Mouse (Mus musculus): Measurements from ENCODE around the gene Dupd1.
A peak's percentile ranks its signal among the peaks of the same experiment; 100 is the strongest.

The Dupd1 gene

GRCm38 (mm10) chr14:21722021-21722698 is 7.8 kb upstream of the Dupd1 start:
- DNase-seq (ENCODE audit: low spot score in 2 of 2), result no peak

GRCm38 (mm10) chr14:21720430-21721205 is 6.2 kb upstream of the Dupd1 start:
- no peak for DNase-seq (ENCODE audit: low spot score in 2 of 2)

GRCm38 (mm10) chr14:21719646-21720383 is 5.4 kb upstream of the Dupd1 start:
- DNase-seq (ENCODE audit: low spot score in 2 of 2), result no peak

GRCm38 (mm10) chr14:21711231-21711630 is 3.1 kb downstream of the Dupd1 start:
- no peak for DNase-seq (ENCODE audit: low spot score in 2 of 2)

- no peak for DNase-seq (ENCODE audit: low spot score in 2 of 2)
These were observed 4.8 kb downstream of the Dupd1 start for GRCm38 (mm10) chr14:21709545-21709944.

DNA sequence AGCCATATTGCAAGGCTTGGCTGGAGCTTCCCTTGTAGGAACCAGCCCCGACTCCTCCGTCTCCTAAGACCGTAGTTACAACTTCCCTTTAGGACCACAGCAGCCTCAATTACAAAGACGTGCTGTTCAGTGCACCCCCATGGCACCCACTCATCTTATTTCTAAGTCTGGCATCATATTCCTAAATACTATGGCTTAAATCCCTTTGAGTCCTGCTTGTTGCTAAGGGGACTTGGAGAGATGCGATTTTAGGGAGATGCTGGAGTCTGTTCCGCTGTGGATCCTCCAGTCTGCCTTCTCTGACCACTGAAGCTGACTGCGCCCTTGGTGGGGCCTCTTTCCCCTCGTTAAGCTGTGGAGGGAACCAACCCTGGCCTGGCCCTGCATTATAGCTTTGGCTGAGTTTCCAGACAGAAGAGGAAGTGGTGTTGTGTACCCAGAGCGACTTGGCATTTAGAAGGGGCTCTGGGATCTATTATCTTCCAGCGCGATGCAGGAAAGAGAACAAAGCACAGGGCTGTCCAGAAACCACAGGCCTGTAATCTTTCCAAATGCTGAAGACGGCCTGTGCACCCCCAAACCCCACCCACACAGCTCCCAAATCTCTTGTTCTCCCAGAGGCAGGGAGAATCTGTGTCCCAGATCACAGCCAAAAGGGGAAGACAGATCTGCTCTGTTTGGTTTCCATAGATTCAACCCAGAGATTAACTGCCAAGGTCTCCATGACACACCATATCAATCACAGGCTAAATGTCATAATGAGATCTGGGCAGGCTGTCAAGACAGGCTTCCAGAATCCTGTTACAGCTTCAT is 7.4 kb downstream of the Dupd1 start:
- peak; percentile 49 to 63 for DNase-seq (ENCODE audit: low spot score in 2 of 2)

GRCm38 (mm10) chr14:21705462-21705861 is 8.9 kb downstream of the Dupd1 start:
- DNase-seq (ENCODE audit: low spot score in 2 of 2), result no peak

DNA sequence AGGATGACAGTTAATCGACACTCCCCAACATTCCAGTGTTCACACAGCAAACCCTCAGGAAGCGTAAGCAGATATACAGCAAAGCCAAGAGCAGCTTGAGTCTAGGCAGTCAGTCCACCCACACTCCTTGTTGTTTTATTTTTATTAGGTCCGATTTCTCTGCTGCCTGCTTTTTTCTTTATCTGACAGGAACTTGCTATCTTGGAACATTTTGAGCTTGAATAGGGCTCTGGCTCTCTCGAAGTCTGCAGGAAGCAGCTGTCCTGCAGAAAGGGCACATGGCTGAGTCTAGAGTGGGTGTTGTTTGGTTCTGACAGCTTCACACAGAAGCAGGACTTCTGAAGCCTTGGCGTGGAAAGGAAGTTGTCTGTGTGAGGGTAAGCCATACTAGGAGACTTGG is 11.1 kb downstream of the Dupd1 start:
- DNase-seq (ENCODE audit: low spot score in 2 of 2), result peak; percentile 30 to 72

DNA sequence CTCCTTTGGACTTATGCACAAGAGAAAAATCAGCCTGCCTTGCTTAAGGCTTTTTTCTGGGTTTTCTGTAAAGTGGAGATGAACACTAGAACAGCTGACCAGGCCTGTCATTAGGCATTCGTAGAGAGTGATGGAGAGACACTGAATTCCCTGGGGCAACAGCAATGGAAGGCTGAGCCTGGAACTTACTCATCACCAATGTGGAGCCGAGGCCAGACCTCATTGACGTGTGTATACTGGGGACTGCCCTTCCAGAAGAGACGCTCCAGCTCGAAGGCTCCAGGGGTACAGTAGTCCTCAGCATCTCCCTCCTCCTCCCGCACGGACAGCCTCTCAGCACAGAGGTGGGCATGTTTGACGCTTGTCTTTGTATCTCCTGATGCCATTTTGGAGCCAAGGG is 11.7 kb downstream of the Dupd1 start:
- no peak for DNase-seq (ENCODE audit: low spot score in 2 of 2)

DNA sequence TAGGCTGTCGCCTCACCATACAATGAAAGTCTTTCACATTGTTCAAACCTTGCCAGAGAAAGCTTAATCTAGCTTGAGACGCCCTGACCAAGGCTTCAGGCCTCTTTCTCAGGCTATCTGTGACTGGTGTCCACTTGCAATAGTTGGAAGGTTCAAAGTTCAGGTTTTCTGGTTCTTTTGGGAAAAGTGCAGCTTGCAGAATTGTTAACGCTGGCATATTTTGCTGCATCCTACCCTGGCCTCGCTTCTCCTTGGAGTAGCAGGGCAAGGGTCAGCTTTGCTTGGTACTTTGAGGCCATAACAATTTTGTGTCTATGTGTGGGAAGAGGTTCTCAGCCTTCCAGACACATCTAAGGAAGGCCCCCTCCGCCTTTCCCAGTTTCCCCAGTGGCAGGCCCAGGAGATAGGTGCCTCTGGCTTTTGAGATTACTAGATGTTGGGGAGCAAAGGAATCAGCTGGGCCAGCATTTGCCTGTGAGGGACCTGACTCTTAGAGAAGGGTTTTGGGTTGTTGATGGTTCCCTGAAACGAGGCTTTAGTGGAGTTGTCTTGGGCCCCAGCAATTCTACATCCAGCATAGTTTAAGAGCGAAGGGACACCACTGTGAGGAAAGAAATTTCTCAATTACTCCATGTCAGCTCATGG is 18.1 kb downstream of the Dupd1 start:
- DNase-seq (ENCODE audit: low spot score in 2 of 2), result no peak

DNA sequence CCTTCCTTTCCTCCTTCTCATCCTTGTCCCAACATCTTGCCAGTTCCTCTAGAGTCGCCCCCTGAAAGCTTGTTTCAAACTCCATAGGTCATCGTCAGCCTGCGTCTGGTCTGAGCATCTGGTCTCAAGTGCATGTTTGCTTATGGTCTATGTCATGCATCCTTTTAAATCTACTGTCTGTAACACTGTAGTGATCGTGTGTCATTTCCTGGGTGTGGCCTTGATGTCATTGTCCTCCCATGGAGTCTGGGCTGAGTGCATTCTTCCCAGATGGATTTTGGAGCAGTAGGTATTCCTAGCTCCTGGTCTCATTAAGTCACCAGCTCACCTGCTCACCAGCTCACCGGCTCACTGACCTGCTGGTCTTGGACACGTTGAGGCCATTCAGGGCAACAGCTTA is 19.4 kb downstream of the Dupd1 start:
- DNase-seq (ENCODE audit: low spot score in 2 of 2), result no peak

DNA sequence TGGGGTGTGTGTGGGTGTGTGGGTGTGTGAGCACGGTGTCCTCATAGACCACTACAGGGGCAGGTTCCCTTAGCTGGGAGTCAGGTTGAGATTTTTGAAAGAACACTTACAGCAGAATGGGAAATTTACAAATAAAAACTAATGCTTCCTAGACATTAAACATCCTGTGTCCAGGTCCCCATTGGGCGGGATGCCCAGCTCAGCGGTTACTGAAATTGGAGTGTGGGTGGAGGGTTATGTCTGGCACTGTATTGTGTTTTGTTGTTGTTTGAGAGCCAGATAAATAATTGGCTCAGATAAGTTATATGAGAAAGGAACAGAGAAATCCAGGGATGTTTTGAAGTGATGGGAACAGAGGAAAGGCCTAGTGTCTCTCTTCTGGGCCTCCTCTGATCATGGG is 23.3 kb downstream of the Dupd1 start:
- DNase-seq (ENCODE audit: low spot score in 2 of 2), result no peak

DNA sequence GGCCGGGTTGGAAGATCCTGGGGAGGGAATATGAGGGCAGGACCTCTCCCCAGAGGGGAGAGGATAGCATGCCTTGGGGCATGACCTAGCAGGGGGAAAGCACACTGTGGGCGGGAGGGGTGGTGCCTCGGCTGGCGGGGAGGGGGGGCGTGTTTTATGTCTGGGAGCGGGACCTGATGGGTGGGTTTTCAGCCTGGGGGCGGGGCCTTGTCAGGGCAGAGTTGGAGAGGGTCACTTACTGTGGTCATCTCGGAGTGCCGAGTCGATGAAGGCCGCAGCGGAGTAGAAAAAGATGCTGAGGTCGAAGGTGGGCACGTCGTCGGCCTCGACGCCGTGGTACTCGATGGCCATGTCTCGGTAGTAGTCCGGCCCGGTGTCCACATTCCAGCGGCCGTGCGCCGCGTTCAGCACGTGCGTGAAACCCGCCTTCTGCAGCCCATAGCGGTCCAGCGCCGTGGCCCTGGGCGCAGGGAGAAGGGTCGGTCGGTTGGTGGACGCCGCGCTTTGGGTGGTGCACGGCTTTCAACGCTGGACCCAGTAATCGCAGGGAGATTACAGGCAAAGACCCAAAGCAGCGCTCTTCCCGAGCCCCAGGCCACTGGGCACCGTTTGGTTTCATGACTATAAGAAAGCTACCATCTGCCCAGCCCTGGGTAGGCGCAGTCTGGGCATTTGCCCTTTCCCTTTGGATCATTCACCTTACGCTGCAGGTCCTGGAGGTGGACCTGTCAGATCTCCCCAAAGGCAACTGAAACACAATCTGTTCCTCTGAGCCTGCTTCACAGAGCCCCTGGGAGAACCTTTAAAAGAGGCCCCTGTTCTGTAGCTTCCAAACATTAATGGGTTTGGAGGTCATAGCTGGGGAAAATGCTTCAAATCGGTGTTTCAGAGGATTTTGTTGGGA is 27.7 kb downstream of the Dupd1 start:
- no peak for DNase-seq (ENCODE audit: low spot score in 2 of 2)

DNA sequence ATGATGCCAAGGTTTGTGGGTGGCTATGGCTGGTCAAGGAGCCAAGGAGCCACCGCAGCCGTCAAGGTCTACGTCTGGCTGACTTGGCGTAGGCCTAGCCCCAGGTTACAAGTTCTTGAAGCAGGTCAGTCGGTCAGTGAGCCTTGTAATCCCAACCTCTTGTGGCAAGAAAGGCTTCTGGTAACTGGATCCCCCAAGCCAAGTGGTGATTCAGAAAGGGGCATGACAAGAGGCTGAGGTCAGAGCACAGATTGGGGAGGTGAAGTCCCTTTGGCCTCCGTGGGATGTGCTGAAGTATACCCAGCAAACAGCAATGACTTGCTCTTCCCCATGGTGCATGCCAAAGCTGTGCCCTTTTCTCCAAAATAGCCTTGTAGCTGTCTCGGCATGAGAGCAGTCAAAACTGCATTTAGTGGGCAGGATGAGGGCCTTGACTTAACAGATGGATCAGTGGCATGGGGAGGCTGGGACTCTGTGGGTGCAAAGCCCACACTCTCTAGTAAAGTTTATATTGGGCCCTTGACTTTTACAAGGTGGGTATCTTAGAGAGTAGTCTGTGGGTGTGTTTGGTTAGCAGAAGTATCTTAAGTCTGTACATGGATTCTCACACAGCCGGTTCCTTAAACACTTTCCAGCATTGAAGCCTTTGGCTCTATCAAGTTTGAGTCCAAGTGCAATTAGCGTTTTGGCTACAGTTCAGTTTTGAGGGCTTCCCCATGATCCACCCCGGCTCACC is 28.8 kb downstream of the Dupd1 start:
- no peak for DNase-seq (ENCODE audit: low spot score in 2 of 2)

DNA sequence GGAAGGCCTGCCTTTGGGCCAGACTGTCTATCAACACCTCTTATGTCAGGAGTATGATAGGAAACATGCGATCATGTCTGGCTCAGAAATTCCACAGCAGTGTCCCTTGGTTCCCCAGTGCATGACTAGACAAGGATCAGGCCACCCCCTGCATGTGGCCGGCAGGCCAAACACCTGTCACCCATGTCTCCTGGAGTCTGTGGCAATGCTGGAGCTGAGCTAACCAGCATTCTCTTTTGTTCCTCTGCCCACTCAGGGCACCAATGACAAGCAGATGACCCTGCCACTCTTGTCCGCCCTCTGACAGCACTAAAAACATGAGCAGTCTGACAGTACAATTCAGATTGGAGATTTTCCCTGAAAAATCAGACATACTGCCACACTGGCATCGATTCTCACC is 30.5 kb downstream of the Dupd1 start:
- no peak for DNase-seq (ENCODE audit: low spot score in 2 of 2)

DNA sequence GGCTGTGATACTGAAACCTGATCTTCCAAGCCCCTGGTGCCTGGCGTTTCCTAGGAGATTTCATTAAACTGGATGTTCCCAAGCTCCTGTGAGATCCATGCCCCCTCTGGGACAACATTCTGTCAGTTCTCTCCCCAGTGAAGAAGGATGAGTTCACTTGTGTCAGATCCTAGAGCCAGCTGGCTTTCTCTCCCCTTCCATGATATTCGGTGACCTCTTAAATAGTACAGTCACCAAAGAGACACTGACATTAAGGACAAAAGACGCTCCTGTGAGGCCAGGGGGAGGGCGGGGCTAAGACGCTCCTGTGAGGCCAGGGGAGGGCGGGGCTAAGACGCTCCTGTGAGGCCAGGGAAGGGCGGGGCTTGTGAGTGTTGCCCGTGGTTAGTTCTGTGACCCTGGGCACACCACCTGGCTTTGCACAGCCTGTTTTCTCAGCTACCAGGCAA is 31.7 kb downstream of the Dupd1 start:
- DNase-seq (ENCODE audit: low spot score in 2 of 2), result no peak

DNA sequence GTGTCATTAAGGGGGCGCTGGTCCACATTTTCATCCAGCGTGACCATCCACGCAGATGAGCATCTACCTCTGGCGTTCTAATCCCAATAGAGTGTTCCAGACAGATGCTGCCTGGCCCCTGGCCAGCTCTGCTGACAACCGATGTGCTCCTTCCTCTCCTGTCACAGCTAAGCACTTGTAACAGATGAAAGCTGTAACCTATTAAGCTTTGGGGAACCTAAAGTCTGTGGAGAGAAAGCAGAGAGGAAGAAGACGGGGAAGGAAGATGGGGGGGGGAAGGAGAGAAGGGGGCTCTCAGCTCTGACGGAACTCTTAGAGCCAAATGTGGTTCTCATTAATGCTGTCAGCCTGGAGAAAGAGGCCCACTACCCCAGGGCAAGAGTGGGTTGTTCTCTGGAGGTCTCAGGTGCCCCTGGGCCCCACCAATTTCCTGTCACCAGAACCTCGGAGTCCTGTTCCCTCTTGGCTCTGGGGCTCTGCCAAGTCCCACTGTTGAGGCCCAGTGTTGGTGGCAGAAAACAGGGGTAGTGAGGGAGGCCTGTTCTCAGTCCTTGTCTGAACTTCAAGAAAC is 34.7 kb downstream of the Dupd1 start:
- no peak for DNase-seq (ENCODE audit: low spot score in 2 of 2)

GRCm38 (mm10) chr14:21678509-21679285 is 35.7 kb downstream of the Dupd1 start:
- DNase-seq (ENCODE audit: low spot score in 2 of 2), result peak in 1 of 2 experiments; percentile 44
